Mouse (Mus musculus) limb, embryonic 14.5 days (tissue): Measurements from ENCODE around the gene Amigo2. TPM values are rescaled to one million over a fixed set of nuclear protein-coding genes. Genes with fewer than 3 reads are reported as not detected.
A peak's percentile ranks its signal among the peaks of the same experiment; 100 is the strongest.

Source experiments
- ATAC-seq: fragments of 200-750 bp; cut with Nextera tagmentation; 2 replicates; pipeline ENCODE4 v1.8.0; 2017; ENCODE audit warnings: low read depth, moderate number of reproducible peaks, moderate TSS enrichment; ENCODE audit not compliant: low FRiP score
- DNase-seq: peaks from one replicate; pipeline ENCODE4 v3.0.0-alpha.2; 2015; ENCODE audit warnings: low spot score
- H3K27ac ChIP-seq: fragments of 300-500 bp; sonication (generic); replicated peaks from 2 replicates; pipeline ENCODE4 v1.5.1; 2014; ENCODE audit warnings: low read depth, mild to moderate bottlenecking, low read length, moderate library complexity, mixed read lengths
- H3K27me3 ChIP-seq: fragments of 300-500 bp; sonication (generic); 2 replicates; pipeline ENCODE4 v1.6.1; 2014; ENCODE audit warnings: low read length, mixed read lengths; ENCODE audit not compliant: control insufficient read depth, insufficient read depth
- H3K36me3 ChIP-seq: fragments of 300-500 bp; sonication (generic); 2 replicates; pipeline ENCODE4 v1.6.1; 2014; ENCODE audit warnings: mild to moderate bottlenecking, low read length, moderate library complexity, mixed read lengths; ENCODE audit not compliant: control insufficient read depth, insufficient read depth
- H3K4me1 ChIP-seq: fragments of 300-500 bp; sonication (generic); 2 replicates; pipeline ENCODE4 v1.6.1; 2014; ENCODE audit warnings: antibody characterized with exemption, low read length, mixed read lengths; ENCODE audit not compliant: control insufficient read depth, insufficient read depth
- H3K4me2 ChIP-seq: fragments of 300-500 bp; sonication (generic); replicated peaks from 2 replicates; pipeline ENCODE4 v1.6.1; 2014; ENCODE audit warnings: low read depth, mild to moderate bottlenecking, low read length, moderate library complexity; ENCODE audit not compliant: severe bottlenecking
- H3K4me3 ChIP-seq: fragments of 300-500 bp; sonication (generic); replicated peaks from 2 replicates; pipeline ENCODE4 v1.5.1; 2014; ENCODE audit warnings: low read length
- H3K9ac ChIP-seq: fragments of 300-500 bp; sonication (generic); 2 replicates; pipeline ENCODE4 v1.6.1; 2014; ENCODE audit warnings: mild to moderate bottlenecking, low read depth, low read length, moderate library complexity; ENCODE audit not compliant: severe bottlenecking
- H3K9me3 ChIP-seq: fragments of 300-500 bp; sonication (generic); 2 replicates; pipeline ENCODE4 v1.6.1; 2016; ENCODE audit warnings: low read length; ENCODE audit not compliant: control insufficient read depth
- POLR2A ChIP-seq: fragments of 200-500 bp; IDR thresholded peaks from 2 replicates; pipeline ENCODE4 v1.8.0; 2012; ENCODE audit warnings: inconsistent platforms, mild to moderate bottlenecking, moderate library complexity, borderline replicate concordance; ENCODE audit not compliant: insufficient read depth, insufficient read length; ENCODE audit errors: extremely low read depth
- WGBS: fragments of 180-500 bp; shearing (Covaris S2); extraction: QIAGEN DNeasy Blood & Tissue Kit; methylation state at CpG from one replicate; pipeline ENCODE4 v1.1.7; 2014; 5-methylcytosine and 5-hydroxymethylcytosine counted together
- polyA plus RNA-seq, 2 experiments: library from polyadenylated mRNA; depleted of rRNA in 1 of 2; stranded (reverse) in 1 of 2; unstranded in 1 of 2; fragments of >200 nt; fragmentation: Nextera tagmentation in 1 of 2; extraction: Ambion mirVana in 1 of 2; gene quantifications; 2 replicates each; pipeline versions ENCODE4 v1.2.1 to v1.2.3; 2012 to 2014

Amigo2 gene
- polyA plus RNA-seq, 2 experiments: 3.9 to 5.6 TPM

DNA sequence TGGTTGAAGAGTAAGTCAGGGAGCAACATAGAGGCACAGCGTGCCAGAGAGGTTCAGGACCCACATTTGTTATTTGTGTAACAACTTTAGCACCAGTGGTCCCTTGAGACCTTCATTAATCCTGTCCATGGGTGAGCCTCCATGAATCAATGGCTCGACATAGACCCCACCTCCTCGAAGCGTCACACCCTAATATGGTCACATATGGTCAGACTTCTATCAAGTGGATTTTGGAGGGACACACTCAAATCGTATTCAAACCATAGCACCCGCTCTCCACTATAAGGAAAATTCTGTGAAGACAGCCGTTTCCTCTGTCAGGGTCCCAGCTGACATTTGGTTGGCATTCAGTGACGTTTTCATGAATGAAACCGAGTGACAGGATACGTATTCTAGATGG lies 2.2 kb upstream of the Amigo2 start:
- 93% methylated on average over 10 of the region's 10 CpGs for WGBS
- no peak overlapping the region for H3K9ac ChIP-seq
- peaks cover 4% of the 10 kb centered on the region; the same call in 1 of the 2 replicates for H3K27me3 ChIP-seq
- H3K4me3 ChIP-seq: no peak overlapping the region
- no peak for TF ChIP-seq POLR2A
- no peaks in the 10 kb centered on the region for H3K36me3 ChIP-seq
- no peak overlapping the region for H3K27ac ChIP-seq
- DNase-seq: no peak
- ATAC-seq: no peak
- no peaks in the 10 kb centered on the region for H3K9me3 ChIP-seq
- peaks cover 13% of the 10 kb centered on the region for H3K4me1 ChIP-seq
- H3K4me2 ChIP-seq: no peak overlapping the region

DNA sequence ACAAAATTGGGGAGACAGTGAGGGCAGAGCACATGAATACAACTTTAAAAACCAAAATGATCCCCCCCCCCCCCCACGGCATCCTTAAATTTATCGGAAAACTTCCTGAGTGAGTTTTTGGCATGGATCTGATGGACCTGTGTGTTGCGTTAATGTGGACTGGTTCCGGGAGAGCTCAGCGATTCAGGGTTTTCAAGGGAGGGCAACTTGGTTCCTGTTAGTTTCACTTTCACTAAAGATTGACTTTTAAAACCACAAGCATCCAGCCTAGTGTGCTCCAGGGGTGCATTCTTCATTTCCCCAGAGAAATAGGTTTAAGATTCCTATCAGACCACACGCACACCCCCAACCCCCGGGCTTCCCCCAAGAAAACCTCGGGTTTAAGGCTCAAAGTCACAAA lies 1.2 kb upstream of the Amigo2 start:
- H3K27me3 ChIP-seq: peaks cover 4% of the 10 kb centered on the region; the same call in 1 of the 2 replicates
- H3K4me2 ChIP-seq: peak overlapping the region; percentile 90
- peak overlapping the region; percentile 85 for H3K4me3 ChIP-seq
- H3K9me3 ChIP-seq: no peaks in the 10 kb centered on the region
- no peak overlapping the region for H3K27ac ChIP-seq
- no peaks in the 10 kb centered on the region for H3K36me3 ChIP-seq
- WGBS: 30% methylated on average over 8 of the region's 8 CpGs
- TF ChIP-seq POLR2A: no peak
- ATAC-seq (no peak), DNase-seq (no peak)
- H3K9ac ChIP-seq: peak overlapping the region; percentile 13; the same call in 1 of the 2 replicates
- H3K4me1 ChIP-seq: peaks cover 13% of the 10 kb centered on the region

DNA sequence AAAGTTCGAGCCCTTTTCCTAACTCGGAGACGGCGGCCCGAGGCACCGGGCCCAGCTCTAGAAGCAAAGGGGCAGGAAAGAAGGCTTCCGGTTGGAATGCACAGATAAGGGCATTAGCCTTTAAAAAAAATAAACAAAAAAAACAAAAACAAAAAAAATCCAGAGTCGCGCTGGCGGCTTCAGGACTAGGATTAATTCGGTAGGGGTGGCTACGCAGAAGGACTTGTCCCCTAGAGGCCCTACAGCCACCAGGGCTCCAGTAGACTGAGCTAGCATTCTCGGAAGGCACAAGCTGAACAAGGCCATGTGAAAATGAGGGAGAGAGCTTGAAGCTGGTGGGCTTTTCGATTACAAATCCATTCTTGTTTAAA lies 689 bp upstream of the Amigo2 start:
- peak overlapping the region; percentile 85 for H3K4me3 ChIP-seq
- WGBS: 2% methylated on average over 14 of the region's 14 CpGs
- ATAC-seq (peak; percentile 13; the same call in 1 of the 2 replicates), DNase-seq (no peak)
- peaks cover 15% of the 10 kb centered on the region for H3K4me1 ChIP-seq
- peak overlapping the region; percentile 90 for H3K9ac ChIP-seq
- no peak for TF ChIP-seq POLR2A
- no peaks in the 10 kb centered on the region for H3K36me3 ChIP-seq
- peaks cover 4% of the 10 kb centered on the region; the same call in 1 of the 2 replicates for H3K27me3 ChIP-seq
- peak overlapping the region; percentile 73; the same call in 1 of the 2 replicates for H3K27ac ChIP-seq
- H3K9me3 ChIP-seq: no peaks in the 10 kb centered on the region
- H3K4me2 ChIP-seq: peak overlapping the region; percentile 90

DNA sequence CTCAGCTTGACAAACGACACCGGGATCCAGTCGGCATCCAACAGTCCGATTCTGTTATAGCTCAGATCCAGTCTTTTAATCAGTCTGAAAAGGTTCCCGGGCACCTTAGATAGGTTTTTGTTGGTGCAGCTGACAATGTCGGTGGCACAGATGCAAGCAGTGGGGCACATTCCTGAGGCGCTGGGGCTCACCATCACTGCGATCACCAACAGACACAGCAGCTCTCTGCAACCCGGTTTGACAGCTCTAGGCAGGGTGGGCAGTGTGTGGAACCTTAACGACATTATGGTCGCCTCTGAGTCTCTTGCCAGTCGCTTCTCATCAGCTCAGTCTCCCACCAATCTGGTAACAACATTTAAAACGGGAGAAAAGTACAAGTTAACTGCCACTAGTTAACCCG lies 831 bp downstream of the Amigo2 start:
- no peaks in the 10 kb centered on the region for H3K9me3 ChIP-seq
- H3K27ac ChIP-seq: no peak overlapping the region; the same call in 1 of the 2 replicates
- no peak overlapping the region for H3K9ac ChIP-seq
- DNase-seq: no peak
- no peak for ATAC-seq
- peak overlapping the region; percentile 90 for H3K4me2 ChIP-seq
- no peak for TF ChIP-seq POLR2A
- peak overlapping the region; percentile 85 for H3K4me3 ChIP-seq
- WGBS: 26% methylated on average over 14 of the region's 14 CpGs
- H3K4me1 ChIP-seq: peaks cover 17% of the 10 kb centered on the region
- peaks cover 4% of the 10 kb centered on the region; the same call in 1 of the 2 replicates for H3K27me3 ChIP-seq
- no peaks in the 10 kb centered on the region for H3K36me3 ChIP-seq

DNA sequence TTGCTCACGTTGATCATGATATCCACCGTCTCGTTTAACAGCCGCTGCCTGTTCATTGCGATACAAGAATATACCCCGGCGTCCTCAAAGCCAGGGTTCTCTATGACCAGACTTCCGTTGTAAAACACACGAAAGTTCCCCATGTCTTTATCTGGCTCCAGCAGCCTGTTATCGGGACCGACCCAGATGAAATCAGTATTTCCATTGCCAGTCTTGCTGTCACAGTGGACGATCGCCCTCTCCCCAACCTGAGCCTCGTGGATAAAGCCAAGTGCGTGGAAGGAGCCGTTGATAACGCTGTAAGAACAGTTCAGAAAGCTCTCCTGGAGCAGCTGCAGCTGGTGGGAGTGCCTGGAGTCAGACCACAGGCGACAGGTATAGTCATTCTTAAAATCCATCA lies 1.7 kb downstream of the Amigo2 start:
- Histone ChIP-seq H3K36me3 (no peaks in the 10 kb centered on the region), H3K27ac (no peak overlapping the region), H3K4me2 (no peak overlapping the region), H3K27me3 (peaks cover 4% of the 10 kb centered on the region; the same call in 1 of the 2 replicates), H3K4me3 (no peak overlapping the region), H3K4me1 (peaks cover 17% of the 10 kb centered on the region), H3K9me3 (no peaks in the 10 kb centered on the region), H3K9ac (no peak overlapping the region)
- WGBS: 78% methylated on average over 18 of the region's 18 CpGs
- ATAC-seq (no peak), DNase-seq (no peak)
- no peak for TF ChIP-seq POLR2A

DNA sequence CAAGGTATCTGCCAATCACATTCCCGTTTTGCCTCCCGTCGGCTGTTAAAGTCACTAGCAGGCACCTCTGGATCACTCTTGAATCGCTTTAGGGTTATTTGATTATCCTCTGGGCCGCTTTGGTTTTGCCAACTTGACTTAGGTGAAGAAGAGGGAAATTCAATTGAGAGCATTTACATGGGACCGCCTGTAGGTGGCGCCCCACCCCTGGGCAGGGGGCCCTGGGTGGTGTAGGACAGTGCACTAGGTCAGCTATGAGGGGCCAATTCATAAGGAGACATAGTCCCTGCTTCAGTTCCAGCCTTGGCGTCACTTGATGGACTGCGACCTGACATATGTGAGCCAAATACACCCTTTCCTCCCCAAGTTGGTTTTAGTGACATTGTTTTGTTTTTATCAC lies 10.1 kb downstream of the Amigo2 start:
- no peaks in the 10 kb centered on the region for H3K27me3 ChIP-seq
- 51% methylated on average over 9 of the region's 9 CpGs for WGBS
- no peak overlapping the region for H3K4me2 ChIP-seq
- H3K9ac ChIP-seq: no peak overlapping the region
- no peaks in the 10 kb centered on the region for H3K36me3 ChIP-seq
- no peak overlapping the region for H3K27ac ChIP-seq
- ATAC-seq: no peak
- no peak for DNase-seq
- no peak for TF ChIP-seq POLR2A
- no peaks in the 10 kb centered on the region for H3K9me3 ChIP-seq
- H3K4me1 ChIP-seq: no peaks in the 10 kb centered on the region
- no peak overlapping the region for H3K4me3 ChIP-seq
